Mouse (Mus musculus): Measurements from ENCODE around the gene Dbi. TPM values are rescaled to one million over a fixed set of nuclear protein-coding genes. Genes with fewer than 3 reads are reported as not detected.

The Dbi gene
- 203 TPM for polyA plus RNA-seq (2017; shearing (Covaris generic))

GRCm38 (mm10) chr1:120120969-120121811, at the start of gene Dbi, which contains the start of gene 3110009E18Rik:
TSS of gene Dbi (minus strand) at chr1:120121078.
TSS of gene 3110009E18Rik (plus strand) at chr1:120121187.

GRCm38 (mm10) chr1:120073519-120074306, 47.2 kb downstream of the Dbi start, which contains the start of gene Tmem37:
TSS of gene Tmem37 (minus strand) at chr1:120074074.

Other genes starting within 250 kb of the Dbi start
- gene Tmem177, start 207.9 kb downstream of the Dbi start, polyA plus RNA-seq (2017; shearing (Covaris generic)) = 6.7 TPM
- not detected for gene Cfap221, start 123.8 kb downstream of the Dbi start, polyA plus RNA-seq (2017; shearing (Covaris generic))
- gene Sctr, start 114.2 kb downstream of the Dbi start, polyA plus RNA-seq (2017; shearing (Covaris generic)) = not detected
- 0.77 TPM for gene Tmem37, start 47.0 kb downstream of the Dbi start, polyA plus RNA-seq (2017; shearing (Covaris generic))
- gene 3110009E18Rik, start 109 bp upstream of the Dbi start, polyA plus RNA-seq (2017; shearing (Covaris generic)) = 27.0 TPM
- gene Steap3, start 151.6 kb upstream of the Dbi start, polyA plus RNA-seq (2017; shearing (Covaris generic)) = 0.14 TPM
- gene C1ql2, start 219.5 kb upstream of the Dbi start, polyA plus RNA-seq (2017; shearing (Covaris generic)) = not detected